Mouse (Mus musculus) heart, embryonic 16.5 days (tissue): ENCODE data around the gene Mpi. TPM values are rescaled to one million over a fixed set of nuclear protein-coding genes. Genes with fewer than 3 reads are reported as not detected.

Experiments used
- ATAC-seq: fragments of 200-750 bp; cut with Nextera tagmentation; replicated peaks from 2 replicates; pipeline ENCODE4 v1.8.0; 2017; ENCODE audit warnings: moderate number of reproducible peaks; ENCODE audit not compliant: insufficient read depth, low FRiP score; ENCODE audit errors: extremely low read depth
- H3K27ac ChIP-seq: fragments of 300-500 bp; sonication (generic); 2 replicates; pipeline ENCODE4 v1.5.1; 2014; ENCODE audit warnings: mild to moderate bottlenecking, low read length, control low read depth, moderate library complexity
- H3K27me3 ChIP-seq: fragments of 300-500 bp; sonication (generic); 2 replicates; pipeline ENCODE4 v1.6.1; 2014; ENCODE audit warnings: low read length, mixed read lengths; ENCODE audit not compliant: control insufficient read depth, insufficient read depth
- H3K36me3 ChIP-seq: fragments of 300-500 bp; sonication (generic); 2 replicates; pipeline ENCODE4 v1.6.1; 2014; ENCODE audit not compliant: control insufficient read depth, insufficient read depth
- H3K4me1 ChIP-seq: fragments of 300-500 bp; sonication (generic); 2 replicates; pipeline ENCODE4 v1.6.1; 2014; ENCODE audit warnings: low read length, mixed read lengths; ENCODE audit not compliant: control insufficient read depth, insufficient read depth
- H3K4me2 ChIP-seq: fragments of 300-500 bp; sonication (generic); 2 replicates; pipeline ENCODE4 v1.6.1; 2014; ENCODE audit warnings: low read depth, mild to moderate bottlenecking, control low read depth, low read length
- H3K4me3 ChIP-seq: fragments of 300-500 bp; sonication (generic); 2 replicates; pipeline ENCODE4 v1.5.1; 2014; ENCODE audit warnings: mild to moderate bottlenecking, control low read depth, low read length
- H3K9ac ChIP-seq: fragments of 300-500 bp; sonication (generic); 2 replicates; pipeline ENCODE4 v1.6.1; 2014; ENCODE audit warnings: low read length, control low read depth
- H3K9me3 ChIP-seq: fragments of 300-500 bp; sonication (generic); replicated peaks from 2 replicates; pipeline ENCODE4 v1.6.1; 2016; ENCODE audit warnings: low read length; ENCODE audit not compliant: control insufficient read depth
- WGBS: fragments of 180-500 bp; shearing (Covaris S2); extraction: QIAGEN DNeasy Blood & Tissue Kit; methylation state at CpG from one replicate; pipeline ENCODE4 v1.1.7; 2014; 5-methylcytosine and 5-hydroxymethylcytosine counted together
- polyA plus RNA-seq: library from polyadenylated mRNA; unstranded; fragments of >200 nt; fragmentation: Nextera tagmentation; extraction: Ambion mirVana; gene quantifications from 2 replicates; pipeline ENCODE4 v1.2.1, GENCODE M21; 2015

Mpi gene
- polyA plus RNA-seq, 1 experiment from 2014 or later = 89.8 TPM

DNA sequence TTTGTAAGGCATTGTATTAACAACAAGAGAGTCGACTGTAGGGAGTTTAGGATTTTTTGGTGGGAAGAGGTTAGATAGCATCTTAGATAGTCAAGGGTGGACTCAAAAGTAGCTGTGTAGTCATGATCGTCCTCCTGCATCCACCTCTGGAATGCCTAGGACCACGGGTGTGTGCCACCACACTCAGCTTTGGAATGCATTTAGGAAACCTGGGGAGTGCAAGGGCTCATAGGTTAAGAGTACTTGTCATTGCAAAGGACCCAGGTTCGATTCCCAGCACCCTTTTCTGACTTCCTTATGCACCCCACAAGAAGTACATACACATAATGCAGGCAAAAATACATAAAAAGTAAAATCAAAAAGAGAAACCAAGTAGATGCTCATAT is 29.7 kb downstream of the Mpi start:
- H3K4me1 ChIP-seq = peaks cover 32% of the 10 kb centered on the region
- peak overlapping the region; percentile 100 for H3K9ac ChIP-seq
- H3K9me3 ChIP-seq = no peaks in the 10 kb centered on the region
- H3K27ac ChIP-seq = no peak overlapping the region; the same call in none of the 2 replicates
- ATAC-seq = no peak
- WGBS = 47% methylated on average over 4 of the region's 4 CpGs
- H3K36me3 ChIP-seq = no peaks in the 10 kb centered on the region
- peak overlapping the region; percentile 98 for H3K4me3 ChIP-seq
- peak overlapping the region; percentile 79 for H3K4me2 ChIP-seq
- no peaks in the 10 kb centered on the region for H3K27me3 ChIP-seq

GRCm38 (mm10) chr9:57522114-57522860 is 30.3 kb downstream of the Mpi start:
- WGBS = 20% methylated on average over 7 of the region's 7 CpGs
- Histone ChIP-seq H3K27me3 (no peaks in the 10 kb centered on the region), H3K9ac (peak overlapping the region; percentile 100), H3K27ac (peak overlapping the region; percentile 99), H3K9me3 (no peaks in the 10 kb centered on the region), H3K36me3 (no peaks in the 10 kb centered on the region), H3K4me1 (peaks cover 32% of the 10 kb centered on the region), H3K4me3 (peak overlapping the region; percentile 98), H3K4me2 (peak overlapping the region; percentile 79)
- ATAC-seq = no peak

GRCm38 (mm10) chr9:57521056-57521911 is 31.3 kb downstream of the Mpi start, which contains the start of gene Cox5a:
Gene Cox5a (plus strand): TSS chr9:57521274.
- Histone ChIP-seq H3K4me1 (peaks cover 34% of the 10 kb centered on the region), H3K4me2 (peak within 1 kb of the TSS; percentile 79), H3K36me3 (no peaks in the 10 kb centered on the region), H3K4me3 (peak within 1 kb of the TSS; percentile 98), H3K27me3 (no peaks in the 10 kb centered on the region), H3K27ac (peak within 1 kb of the TSS; percentile 99), H3K9me3 (no peaks in the 10 kb centered on the region), H3K9ac (peak within 1 kb of the TSS; percentile 100)
- WGBS = under 1% methylated on average over 95 of the region's 95 CpGs
- peak; percentile 97 for ATAC-seq

- Histone ChIP-seq H3K9ac (peak overlapping the region; percentile 100), H3K4me2 (peak overlapping the region; percentile 71), H3K4me3 (peak overlapping the region; percentile 98), H3K36me3 (no peaks in the 10 kb centered on the region), H3K4me1 (peaks cover 32% of the 10 kb centered on the region), H3K27me3 (no peaks in the 10 kb centered on the region), H3K27ac (peak overlapping the region; percentile 99), H3K9me3 (no peaks in the 10 kb centered on the region)
- WGBS = 26% methylated on average over 16 of the region's 16 CpGs
- ATAC-seq = no peak
Observed at GRCm38 (mm10) chr9:57520375-57521055, 32.0 kb downstream of the Mpi start.

- Histone ChIP-seq H3K27ac (no peak overlapping the region), H3K36me3 (no peaks in the 10 kb centered on the region), H3K4me2 (no peak overlapping the region), H3K4me3 (no peak overlapping the region), H3K27me3 (no peaks in the 10 kb centered on the region), H3K4me1 (peaks cover 8% of the 10 kb centered on the region), H3K9me3 (no peaks in the 10 kb centered on the region), H3K9ac (no peak overlapping the region)
- ATAC-seq = no peak
- 5% methylated on average over 3 of the region's 3 CpGs for whole genome bisulfite sequencing
Observed at GRCm38 (mm10) chr9:57517113-57517512, 35.5 kb downstream of the Mpi start.

DNA sequence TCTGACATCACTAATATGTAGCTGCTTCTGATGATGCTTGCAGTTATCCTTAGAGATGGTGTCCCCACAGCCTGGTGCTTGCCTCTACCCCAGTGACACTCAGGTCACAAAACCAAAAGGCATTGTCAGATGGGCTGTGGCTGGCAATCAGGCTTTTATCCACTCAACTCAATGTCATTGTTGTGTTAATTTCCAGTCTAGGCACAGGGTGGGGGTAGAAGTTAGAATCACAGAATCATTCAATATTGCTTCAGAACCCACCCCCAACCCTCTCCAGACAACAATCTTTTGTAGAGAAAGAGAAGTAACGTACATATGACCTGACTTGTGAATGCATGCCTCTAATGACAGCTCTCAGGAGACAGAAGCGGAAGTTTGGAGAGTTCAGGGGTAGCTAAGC is 42.0 kb downstream of the Mpi start:
- 78% methylated on average over 2 of the region's 2 CpGs for WGBS

DNA sequence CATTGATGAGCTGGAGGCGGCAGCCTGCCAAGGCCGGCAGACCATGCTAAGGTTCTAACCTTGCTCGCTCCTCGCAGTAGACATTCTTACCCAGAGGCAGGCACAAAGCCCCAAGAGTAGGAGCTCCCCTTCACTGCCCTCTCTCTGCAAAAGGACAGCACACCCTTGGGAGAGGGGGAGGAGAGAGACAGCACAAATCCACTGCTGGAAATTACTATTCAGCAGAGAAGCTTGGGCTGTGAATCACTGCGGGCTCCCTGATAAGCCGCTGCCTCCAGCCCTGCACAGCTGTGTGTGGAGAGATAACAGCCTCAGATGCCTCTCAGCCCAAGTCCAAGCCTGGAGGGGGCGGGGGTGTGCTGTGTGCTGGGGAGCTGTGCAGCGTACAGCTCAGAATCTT is 46.9 kb downstream of the Mpi start:
- Histone ChIP-seq H3K9ac (peak overlapping the region; percentile 49), H3K4me2 (peak overlapping the region; percentile 99), H3K27ac (peak overlapping the region; percentile 82), H3K4me3 (peak overlapping the region; percentile 14), H3K9me3 (no peaks in the 10 kb centered on the region), H3K4me1 (peaks cover 42% of the 10 kb centered on the region), H3K27me3 (peaks cover 39% of the 10 kb centered on the region), H3K36me3 (no peaks in the 10 kb centered on the region)
- ATAC-seq = peak; percentile 91
- 3% methylated on average over 8 of the region's 8 CpGs for WGBS

More for the DNA sequence above, 42.0 kb downstream of the Mpi start:
- no peak overlapping the region for H3K9ac ChIP-seq
- H3K27ac ChIP-seq = no peak overlapping the region
- no peak for ATAC-seq
- H3K9me3 ChIP-seq = no peaks in the 10 kb centered on the region
- H3K4me1 ChIP-seq = peaks cover 9% of the 10 kb centered on the region
- no peaks in the 10 kb centered on the region for H3K36me3 ChIP-seq
- H3K4me3 ChIP-seq = no peak overlapping the region
- no peaks in the 10 kb centered on the region for H3K27me3 ChIP-seq
- H3K4me2 ChIP-seq = no peak overlapping the region

GRCm38 (mm10) chr9:57504891-57505290 is 47.7 kb downstream of the Mpi start:
- H3K9ac ChIP-seq = peak overlapping the region; percentile 49
- peak overlapping the region; percentile 10; the same call in 1 of the 2 replicates for H3K4me3 ChIP-seq
- no peaks in the 10 kb centered on the region for H3K36me3 ChIP-seq
- WGBS = 55% methylated on average over 10 of the region's 10 CpGs
- H3K27ac ChIP-seq = peak overlapping the region; percentile 82
- ATAC-seq = no peak
- no peaks in the 10 kb centered on the region for H3K9me3 ChIP-seq
- H3K4me2 ChIP-seq = peak overlapping the region; percentile 99
- peaks cover 42% of the 10 kb centered on the region for H3K4me1 ChIP-seq
- peaks cover 43% of the 10 kb centered on the region for H3K27me3 ChIP-seq
